Mouse (Mus musculus): ENCODE measurements around the gene Tvp23a. TPM values are rescaled to one million over a fixed set of nuclear protein-coding genes. Genes with fewer than 3 reads are reported as not detected.

The Tvp23a gene
- total and polyA plus RNA-seq, 3 experiments, result 0.11 TPM; not detected in 2

DNA sequence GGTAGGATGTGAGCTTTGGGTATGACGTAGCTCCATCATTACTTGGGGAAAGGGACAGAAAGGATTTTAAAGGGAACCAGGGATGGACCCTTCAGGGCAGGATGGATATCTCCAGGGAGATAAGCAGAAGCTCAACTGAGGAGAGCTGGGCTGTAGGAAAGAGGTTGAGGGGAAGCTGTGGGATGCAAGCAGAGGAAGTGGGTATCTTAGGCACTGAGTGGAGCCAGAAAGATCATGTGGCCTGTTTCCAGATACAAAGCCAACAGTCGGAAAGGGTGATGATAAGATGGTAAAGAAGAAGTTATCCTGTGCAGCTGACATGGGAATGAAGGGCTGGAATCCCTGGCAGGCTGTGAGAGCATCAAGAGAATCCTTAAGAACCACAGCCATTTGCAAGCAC lies 14.0 kb upstream of the Tvp23a start:
- ATAC-seq (ENCODE audit: extremely low read depth, insufficient number of reproducible peaks, low FRiP score, poor library complexity, severe bottlenecking) (no peak), DNase-seq (ENCODE audit: low spot score) (no peak)
- Histone ChIP-seq H3K36me3 (replicated peaks) (no peaks in the 10 kb centered on the region), H3K4me3 (ENCODE audit: low read depth, low read length) (no peak overlapping the region), H3K9me3 (replicated peaks) (no peaks in the 10 kb centered on the region), H3K4me1 (ENCODE audit: insufficient read depth, low read depth, low read length) (no peaks in the 10 kb centered on the region), H3K27me3 (ENCODE audit: insufficient read depth, low read length) (0 out of 2 replicates have a peak, but pooled peaks cover 4% of the 10 kb centered on the region)
- no peak for TF ChIP-seq TAL1 (conservative IDR thresholded peaks at IDR 0.05; ENCODE audit: low read depth, low read length)
- no peak for TF ChIP-seq CTCF (IDR thresholded peaks at IDR 0.05; ENCODE audit: low read depth, low read length)
- TF ChIP-seq GATA1 (IDR thresholded peaks at IDR 0.05; ENCODE audit: borderline replicate concordance, low read length), result no peak
- TF ChIP-seq GATA2 (IDR thresholded peaks at IDR 0.05; ENCODE audit: borderline replicate concordance, low read depth, low read length), result no peak
- no peak for TF ChIP-seq POLR2AphosphoS5 (IDR thresholded peaks at IDR 0.05; ENCODE audit: insufficient replicate concordance, low read depth, low read length)

- no peak for TF ChIP-seq TAL1 (conservative IDR thresholded peaks at IDR 0.05; ENCODE audit: low read depth, low read length)
- no peak for TF ChIP-seq GATA2 (IDR thresholded peaks at IDR 0.05; ENCODE audit: borderline replicate concordance, low read depth, low read length)
- TF ChIP-seq POLR2AphosphoS5 (IDR thresholded peaks at IDR 0.05; ENCODE audit: insufficient replicate concordance, low read depth, low read length), result no peak
- TF ChIP-seq GATA1 (IDR thresholded peaks at IDR 0.05; ENCODE audit: borderline replicate concordance, low read length), result no peak
- TF ChIP-seq CTCF (IDR thresholded peaks at IDR 0.05; ENCODE audit: low read depth, low read length), result no peak
- no peaks in the 10 kb centered on the region for H3K9me3 ChIP-seq (replicated peaks)
- no peaks in the 10 kb centered on the region for H3K36me3 ChIP-seq (replicated peaks)
- H3K4me1 ChIP-seq (ENCODE audit: insufficient read depth, low read depth, low read length), result no peaks in the 10 kb centered on the region
- H3K4me3 ChIP-seq (ENCODE audit: low read depth, low read length), result no peak overlapping the region
- 0 out of 2 replicates have a peak, but pooled peaks cover 4% of the 10 kb centered on the region for H3K27me3 ChIP-seq (ENCODE audit: insufficient read depth, low read length)
- DNase-seq (ENCODE audit: low spot score) (no peak), ATAC-seq (ENCODE audit: extremely low read depth, insufficient number of reproducible peaks, low FRiP score, poor library complexity, severe bottlenecking) (no peak)
Measured at GRCm38 (mm10) chr16:10460188-10460587, 13.0 kb upstream of the Tvp23a start.

GRCm38 (mm10) chr16:10454583-10454974 lies 7.4 kb upstream of the Tvp23a start:
- Histone ChIP-seq H3K9me3 (replicated peaks) (no peaks in the 10 kb centered on the region), H3K36me3 (replicated peaks) (no peaks in the 10 kb centered on the region), H3K4me1 (ENCODE audit: insufficient read depth, low read depth, low read length) (no peaks in the 10 kb centered on the region), H3K27me3 (ENCODE audit: insufficient read depth, low read length) (peaks cover 5% of the 10 kb centered on the region; the same call in 1 of the 2 replicates), H3K4me3 (ENCODE audit: low read depth, low read length) (no peak overlapping the region)
- DNase-seq (ENCODE audit: low spot score), result no peak
- TF ChIP-seq TAL1 (conservative IDR thresholded peaks at IDR 0.05; ENCODE audit: low read depth, low read length), result no peak
- no peak for ATAC-seq (ENCODE audit: extremely low read depth, insufficient number of reproducible peaks, low FRiP score, poor library complexity, severe bottlenecking)

DNA sequence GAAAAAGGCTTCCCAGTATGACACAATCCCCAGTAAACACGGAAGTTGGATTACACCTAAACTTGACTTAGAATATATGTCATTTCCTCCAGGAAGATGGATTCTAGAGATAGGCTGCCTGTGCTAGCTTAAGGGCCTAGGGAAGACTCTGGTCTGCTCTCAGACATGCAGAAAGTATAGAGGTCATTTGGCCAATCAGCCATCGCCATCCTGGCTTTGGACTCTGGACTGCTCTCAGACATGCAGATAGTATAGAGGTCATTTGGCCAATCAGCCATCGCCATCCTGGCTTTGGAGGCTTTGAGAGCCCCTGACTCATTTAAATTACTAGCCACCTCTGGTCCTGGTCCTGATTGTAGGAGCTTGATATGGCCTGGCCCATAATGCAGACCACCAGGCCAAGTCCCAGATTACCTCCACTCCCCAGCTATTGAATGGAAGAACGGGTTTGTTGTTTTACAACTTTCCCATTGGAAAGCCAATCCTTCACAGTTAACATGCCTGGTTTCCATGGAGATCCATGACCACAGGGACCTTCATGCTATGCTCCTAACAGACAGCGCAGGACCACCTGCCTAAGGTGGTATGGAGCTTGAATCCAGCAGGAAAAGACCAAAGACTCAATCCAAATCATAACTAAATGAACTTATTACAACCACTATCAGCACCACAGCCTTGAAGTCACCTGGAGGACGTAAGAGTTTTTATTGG lies 6.9 kb upstream of the Tvp23a start:
- no peaks in the 10 kb centered on the region for H3K4me1 ChIP-seq (ENCODE audit: insufficient read depth, low read depth, low read length)
- ATAC-seq (ENCODE audit: extremely low read depth, insufficient number of reproducible peaks, low FRiP score, poor library complexity, severe bottlenecking) (no peak), DNase-seq (ENCODE audit: low spot score) (no peak)
- H3K9me3 ChIP-seq (replicated peaks), result no peaks in the 10 kb centered on the region
- H3K27me3 ChIP-seq (ENCODE audit: insufficient read depth, low read length), result peaks cover 10% of the 10 kb centered on the region
- TF ChIP-seq GATA1 (IDR thresholded peaks at IDR 0.05; ENCODE audit: borderline replicate concordance, low read length) (no peak), GATA2 (IDR thresholded peaks at IDR 0.05; ENCODE audit: borderline replicate concordance, low read depth, low read length) (no peak), TAL1 (conservative IDR thresholded peaks at IDR 0.05; ENCODE audit: low read depth, low read length) (no peak), POLR2AphosphoS5 (IDR thresholded peaks at IDR 0.05; ENCODE audit: insufficient replicate concordance, low read depth, low read length) (no peak), CTCF (IDR thresholded peaks at IDR 0.05; ENCODE audit: low read depth, low read length) (no peak)
- no peak overlapping the region for H3K4me3 ChIP-seq (ENCODE audit: low read depth, low read length)
- H3K36me3 ChIP-seq (replicated peaks), result no peaks in the 10 kb centered on the region

GRCm38 (mm10) chr16:10452445-10452896 lies 5.3 kb upstream of the Tvp23a start:
- no peak for DNase-seq (ENCODE audit: low spot score)
- Histone ChIP-seq H3K36me3 (replicated peaks) (no peaks in the 10 kb centered on the region), H3K4me3 (ENCODE audit: low read depth, low read length) (no peak overlapping the region), H3K4me1 (ENCODE audit: insufficient read depth, low read depth, low read length) (no peaks in the 10 kb centered on the region), H3K27me3 (ENCODE audit: insufficient read depth, low read length) (peaks cover 14% of the 10 kb centered on the region), H3K9me3 (replicated peaks) (no peaks in the 10 kb centered on the region)
- no peak for TF ChIP-seq GATA1 (IDR thresholded peaks at IDR 0.05; ENCODE audit: borderline replicate concordance, low read length)
- no peak for TF ChIP-seq CTCF (IDR thresholded peaks at IDR 0.05; ENCODE audit: low read depth, low read length)
- no peak for TF ChIP-seq POLR2AphosphoS5 (IDR thresholded peaks at IDR 0.05; ENCODE audit: insufficient replicate concordance, low read depth, low read length)
- no peak for TF ChIP-seq GATA2 (IDR thresholded peaks at IDR 0.05; ENCODE audit: borderline replicate concordance, low read depth, low read length)
- TF ChIP-seq TAL1 (conservative IDR thresholded peaks at IDR 0.05; ENCODE audit: low read depth, low read length), result no peak
- ATAC-seq (ENCODE audit: extremely low read depth, insufficient number of reproducible peaks, low FRiP score, poor library complexity, severe bottlenecking), result no peak

- no peaks in the 10 kb centered on the region for H3K4me1 ChIP-seq (ENCODE audit: insufficient read depth, low read depth, low read length)
- H3K36me3 ChIP-seq (replicated peaks), result no peaks in the 10 kb centered on the region
- no peak for DNase-seq (ENCODE audit: low spot score)
- TF ChIP-seq POLR2AphosphoS5 (IDR thresholded peaks at IDR 0.05; ENCODE audit: insufficient replicate concordance, low read depth, low read length), result no peak
- TF ChIP-seq TAL1 (conservative IDR thresholded peaks at IDR 0.05; ENCODE audit: low read depth, low read length), result no peak
- no peak overlapping the region for H3K4me3 ChIP-seq (ENCODE audit: low read depth, low read length)
- ATAC-seq (ENCODE audit: extremely low read depth, insufficient number of reproducible peaks, low FRiP score, poor library complexity, severe bottlenecking), result no peak
- no peaks in the 10 kb centered on the region for H3K9me3 ChIP-seq (replicated peaks)
- peaks cover 14% of the 10 kb centered on the region for H3K27me3 ChIP-seq (ENCODE audit: insufficient read depth, low read length)
Measured at GRCm38 (mm10) chr16:10451906-10452305, 4.7 kb upstream of the Tvp23a start.

All from G1E (cell line).